Mouse (Mus musculus) ES-E14 (cell line): Measurements from ENCODE around the gene A030003K21Rik. TPM values are rescaled to one million over a fixed set of nuclear protein-coding genes. Genes with fewer than 3 reads are reported as not detected.

Experiments
- DNase-seq: peaks from one replicate; pipeline ENCODE4 v3.0.0-alpha.2; 2013; ENCODE audit warnings: low read depth, low spot score
- H3K27ac ChIP-seq: 2 replicates; pipeline ENCODE4 v1.5.1; 2012; ENCODE audit warnings: low read depth, mild to moderate bottlenecking, low read length, moderate library complexity, mixed read lengths; ENCODE audit not compliant: poor library complexity, insufficient read depth, severe bottlenecking
- H3K36me3 ChIP-seq: 2 replicates; pipeline ENCODE4 v1.6.1; 2012; ENCODE audit warnings: mild to moderate bottlenecking, low read length, moderate library complexity, mixed read lengths; ENCODE audit not compliant: control insufficient read depth, poor library complexity, insufficient read depth, severe bottlenecking
- H3K4me1 ChIP-seq, 2 experiments: fragments of 150-350 bp in 1 of 2; sonication (generic) in 1 of 2; 2 replicates each; pipeline ENCODE4 v1.6.1; 2012; ENCODE audit warnings: low read length in 2 of 2, mild to moderate bottlenecking in 1 of 2, mixed read lengths in 1 of 2; ENCODE audit not compliant: control insufficient read depth in 2 of 2, insufficient read depth in 2 of 2, poor library complexity in 1 of 2
- H3K4me3 ChIP-seq, 2 experiments: fragments of 150-350 bp in 1 of 2; sonication (generic) in 1 of 2; 2 replicates each; pipeline ENCODE4 v1.5.1; 2012; ENCODE audit warnings: low read length in 2 of 2, low read depth in 1 of 2, mild to moderate bottlenecking in 1 of 2, mixed read lengths in 1 of 2; ENCODE audit not compliant: insufficient read depth in 1 of 2, poor library complexity in 1 of 2, severe bottlenecking in 1 of 2
- H3K9ac ChIP-seq: 2 replicates; pipeline ENCODE4 v1.6.1; 2012; ENCODE audit warnings: low read depth, mild to moderate bottlenecking, low read length, mixed read lengths; ENCODE audit not compliant: poor library complexity, insufficient read depth, severe bottlenecking
- H3K9me3 ChIP-seq: fragments of 150-350 bp; sonication (generic); 2 replicates; pipeline ENCODE4 v1.6.1; 2012; ENCODE audit warnings: low read depth, mild to moderate bottlenecking, low read length; ENCODE audit not compliant: control insufficient read depth, insufficient read depth
- CHD2 ChIP-seq: IDR thresholded peaks from 2 replicates; pipeline ENCODE4 v1.6.1; 2014; ENCODE audit warnings: mild to moderate bottlenecking, low read depth, low read length, inconsistent platforms
- HCFC1 ChIP-seq: IDR thresholded peaks from 2 replicates; pipeline ENCODE4 v1.6.1; 2012; ENCODE audit warnings: low read length, inconsistent platforms, borderline replicate concordance; ENCODE audit not compliant: insufficient read depth
- MAFK ChIP-seq: IDR thresholded peaks from 2 replicates; pipeline ENCODE4 v1.6.1; 2014; ENCODE audit warnings: mild to moderate bottlenecking, low read depth, low read length, inconsistent platforms; ENCODE audit not compliant: insufficient read depth
- ZC3H11A ChIP-seq: IDR thresholded peaks from 2 replicates; pipeline ENCODE4 v1.6.1; 2012; ENCODE audit warnings: low read depth, mild to moderate bottlenecking, inconsistent platforms, low read length, borderline replicate concordance
- ZNF384 ChIP-seq: IDR thresholded peaks from 2 replicates; pipeline ENCODE4 v1.6.1; 2012; ENCODE audit warnings: low read depth, low read length, inconsistent platforms
- in situ Hi-C, 2 experiments: fragments of 600-800 bp; cut with MboI; formaldehyde crosslinking; loops; one replicate each; pipeline ENCODE4 v1.15.1; 2025; ENCODE audit warnings: low sequenced_read_pairs in 2 of 2, inconsistent platforms in 1 of 2; ENCODE audit not compliant: unreplicated experiment in 2 of 2
- total RNA-seq: library from RNA; depleted of rRNA; stranded (reverse); fragments of 300-350 nt; gene quantifications from 2 replicates; pipeline ENCODE4 v1.2.3, GENCODE M21; 2012

A030003K21Rik gene
- total RNA-seq, 1 experiment, result not detected

GRCm38 (mm10) chr1:82986738-82987137 is 43.5 kb upstream of the A030003K21Rik start:
- no peaks in the 10 kb centered on the region for H3K4me1 ChIP-seq
- in situ Hi-C loops, result loop anchor here (10.0 to 25.0 kb wide), 2 partner anchors 174 to 182 kb away; no protein-coding TSS in a partner anchor
- DNase-seq, result no peak
- no peaks in the 10 kb centered on the region for H3K36me3 ChIP-seq
- H3K27ac ChIP-seq, result no peak overlapping the region
- no peaks in the 10 kb centered on the region for H3K9me3 ChIP-seq
- no peak overlapping the region for H3K4me3 ChIP-seq
- H3K9ac ChIP-seq, result no peak overlapping the region
- TF ChIP-seq HCFC1 (no peak), ZNF384 (no peak), ZC3H11A (no peak), CHD2 (no peak), MAFK (no peak)

- no peak for DNase-seq
- Histone ChIP-seq H3K4me1 (no peaks in the 10 kb centered on the region), H3K4me3 (no peak overlapping the region), H3K9me3 (no peaks in the 10 kb centered on the region), H3K27ac (no peak overlapping the region), H3K9ac (no peak overlapping the region), H3K36me3 (no peaks in the 10 kb centered on the region)
- in situ Hi-C loops, result loop anchor here in 1 of 2 experiments (25.0 kb wide), 1 partner anchor 166 kb away; no protein-coding TSS in a partner anchor
- TF ChIP-seq MAFK (no peak), ZNF384 (no peak), ZC3H11A (no peak), CHD2 (no peak), HCFC1 (no peak)
These were observed 34.7 kb upstream of the A030003K21Rik start for GRCm38 (mm10) chr1:82977840-82978239.

DNA sequence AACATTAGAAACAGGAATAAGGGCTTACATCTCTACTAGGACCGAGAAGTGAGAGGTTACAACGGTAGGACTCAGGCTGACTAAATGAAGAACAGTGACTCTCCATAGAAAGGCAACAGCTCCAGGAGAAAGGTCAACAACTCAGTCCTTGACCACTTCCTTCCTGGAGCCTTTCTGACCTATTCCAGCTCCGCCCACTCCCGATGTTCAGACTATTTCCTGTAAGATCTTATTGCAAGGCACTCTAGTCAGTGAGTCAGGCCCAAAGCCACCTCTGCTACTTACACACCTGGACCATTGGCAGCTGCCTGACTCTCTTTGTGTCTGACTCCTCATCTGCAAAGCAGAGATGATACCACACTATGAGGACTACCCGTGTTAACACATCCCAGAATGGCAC is 32.6 kb upstream of the A030003K21Rik start:
- Histone ChIP-seq H3K4me1 (no peaks in the 10 kb centered on the region), H3K27ac (no peak overlapping the region), H3K9ac (no peak overlapping the region), H3K36me3 (no peaks in the 10 kb centered on the region), H3K4me3 (no peak overlapping the region), H3K9me3 (no peaks in the 10 kb centered on the region)
- in situ Hi-C loops, result loop anchor here in 1 of 2 experiments (25.0 kb wide), 1 partner anchor 163 kb away; no protein-coding TSS in a partner anchor
- TF ChIP-seq CHD2, result no peak
- TF ChIP-seq HCFC1, result no peak
- no peak for TF ChIP-seq MAFK
- no peak for TF ChIP-seq ZC3H11A
- TF ChIP-seq ZNF384, result no peak
- no peak for DNase-seq

DNA sequence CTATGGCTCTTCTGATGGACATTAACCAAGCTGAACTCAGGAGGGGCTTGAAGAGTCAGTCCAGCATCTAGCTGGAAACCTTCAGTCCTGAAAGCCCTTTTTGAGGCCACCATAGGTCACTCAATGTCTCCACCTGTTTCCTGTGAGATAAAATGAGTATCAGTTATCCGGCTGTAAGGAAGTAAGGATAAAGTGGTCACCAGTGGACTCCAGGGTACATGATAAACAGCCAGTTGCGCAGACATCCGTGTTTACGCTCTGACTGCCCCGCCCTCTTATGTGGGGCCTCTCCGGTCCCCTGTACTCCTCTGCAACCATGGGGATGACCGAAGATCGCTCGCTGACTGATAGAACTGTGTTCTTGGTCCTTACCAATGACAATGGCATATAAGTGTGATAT is 31.2 kb upstream of the A030003K21Rik start:
- H3K4me3 ChIP-seq, result no peak overlapping the region
- H3K9ac ChIP-seq, result no peak overlapping the region
- no peaks in the 10 kb centered on the region for H3K4me1 ChIP-seq
- TF ChIP-seq HCFC1 (no peak), ZC3H11A (no peak)
- DNase-seq, result no peak
- H3K36me3 ChIP-seq, result no peaks in the 10 kb centered on the region
- H3K27ac ChIP-seq, result no peak overlapping the region
- H3K9me3 ChIP-seq, result no peaks in the 10 kb centered on the region
- in situ Hi-C loops, result no loop called here

- no peaks in the 10 kb centered on the region for H3K9me3 ChIP-seq
- H3K36me3 ChIP-seq, result no peaks in the 10 kb centered on the region
- no peak for DNase-seq
- TF ChIP-seq ZC3H11A (no peak), HCFC1 (no peak), MAFK (no peak), ZNF384 (no peak), CHD2 (no peak)
- H3K4me3 ChIP-seq, result no peak overlapping the region
- H3K27ac ChIP-seq, result no peak overlapping the region
- in situ Hi-C loops, result no loop called here
- H3K4me1 ChIP-seq, result no peaks in the 10 kb centered on the region
- H3K9ac ChIP-seq, result no peak overlapping the region
These were observed 30.7 kb upstream of the A030003K21Rik start for GRCm38 (mm10) chr1:82973901-82974300.
